In genomic region chr11:107199281-107199680, GRCm38 (mm10) we compare ENCODE assay signal across 19 mouse cellular contexts. TPM values are rescaled to one million over a fixed set of nuclear protein-coding genes. Genes with fewer than 3 reads are reported as not detected.
DNase-seq lines count a peak whose midpoint lies in the region; ATAC-seq lines count a peak whose summit lies in the region.
"Had no signal": no experiment of that assay in that cellular context is flagged by ENCODE, and none has a peak within 500 bp of the region (broad histone marks: within the 10 kb centered on the region; RNA-seq: fewer than 3 reads in every experiment).

No protein-coding gene starts in this region.

- peak; percentile 67 for ATAC-seq in erythroblast, adult 5-6 weeks (replicated peaks; ENCODE audit: low FRiP score, poor library complexity, severe bottlenecking)
- peak; percentile 57; the same call in 1 of the 2 replicates for ATAC-seq in megakaryocyte-erythroid progenitor cell, adult 5-6 weeks (replicated peaks; ENCODE audit: low FRiP score, low TSS enrichment, poor library complexity, severe bottlenecking)
- no peak for ATAC-seq in forebrain, embryonic 11.5 days (replicated peaks; ENCODE audit: low FRiP score)
- ATAC-seq in hindbrain, embryonic 14.5 days (ENCODE audit: low FRiP score): no peak
- ATAC-seq: forebrain, embryonic 16.5 days; hindbrain, postnatal 0 days had no signal

- H3K27ac ChIP-seq in forebrain, embryonic 11.5 days (ENCODE audit: low read depth, low read length): no peak overlapping the region
- no peak overlapping the region for H3K27ac ChIP-seq in hindbrain, embryonic 14.5 days
- H3K27ac ChIP-seq: embryonic facial prominence, embryonic 13.5 days; forebrain, embryonic 10.5 days; hindbrain, embryonic 12.5 days; hindbrain, postnatal 0 days had no signal

- no peaks in the 10 kb centered on the region for H3K27me3 ChIP-seq in splenic B cell, adult 2 months (ENCODE audit: control insufficient read depth, insufficient read depth, low read length, poor library complexity, severe bottlenecking)
- no peaks in the 10 kb centered on the region for H3K27me3 ChIP-seq in forebrain, embryonic 11.5 days (ENCODE audit: control insufficient read depth, insufficient read depth, low read length)
- H3K27me3 ChIP-seq in hindbrain, embryonic 14.5 days (ENCODE audit: control insufficient read depth, insufficient read depth, low read length): no peaks in the 10 kb centered on the region
- H3K27me3 ChIP-seq: embryonic facial prominence, embryonic 13.5 days; heart, embryonic 12.5 days; hindbrain, embryonic 12.5 days had no signal

- H3K9me3 ChIP-seq in forebrain, embryonic 11.5 days (ENCODE audit: control insufficient read depth, low read length): no peaks in the 10 kb centered on the region
- no peaks in the 10 kb centered on the region for H3K9me3 ChIP-seq in hindbrain, embryonic 14.5 days (ENCODE audit: control insufficient read depth, low read length)
- H3K9me3 ChIP-seq: embryonic facial prominence, embryonic 13.5 days; forebrain, embryonic 10.5 days; heart, embryonic 12.5 days; hindbrain, embryonic 12.5 days had no signal

- H3K4me3 ChIP-seq in forebrain, embryonic 11.5 days (ENCODE audit: low read depth, low read length): no peak overlapping the region
- no peak overlapping the region for H3K4me3 ChIP-seq in hindbrain, embryonic 14.5 days (replicated peaks; ENCODE audit: low read length)
- H3K4me3 ChIP-seq: embryonic facial prominence, embryonic 13.5 days; forebrain, embryonic 10.5 days; heart, embryonic 12.5 days; hindbrain, embryonic 12.5 days had no signal

- no peak overlapping the region for H3K9ac ChIP-seq in forebrain, embryonic 11.5 days (ENCODE audit: low read length)
- no peak overlapping the region for H3K9ac ChIP-seq in hindbrain, embryonic 14.5 days
- H3K9ac ChIP-seq: embryonic facial prominence, embryonic 13.5 days; heart, embryonic 12.5 days; hindbrain, embryonic 12.5 days had no signal

- WGBS in forebrain, embryonic 11.5 days: 86% methylated on average over 5 of the region's 5 CpGs
- 85% methylated on average over 5 of the region's 5 CpGs for WGBS in hindbrain, embryonic 14.5 days

- no peaks in the 10 kb centered on the region for H3K36me3 ChIP-seq in splenic B cell, adult 2 months (ENCODE audit: control insufficient read depth, insufficient read depth, low read length, poor library complexity, severe bottlenecking)
- no peaks in the 10 kb centered on the region for H3K36me3 ChIP-seq in forebrain, embryonic 11.5 days (ENCODE audit: control insufficient read depth, insufficient read depth, low read length)
- H3K36me3 ChIP-seq in hindbrain, embryonic 14.5 days (replicated peaks; ENCODE audit: control insufficient read depth, insufficient read depth): no peaks in the 10 kb centered on the region
- H3K36me3 ChIP-seq: embryonic facial prominence, embryonic 13.5 days; forebrain, embryonic 10.5 days; heart, embryonic 12.5 days; hindbrain, embryonic 12.5 days had no signal

- H3K4me2 ChIP-seq in forebrain, embryonic 11.5 days (ENCODE audit: low read depth, low read length, severe bottlenecking): no peak overlapping the region
- no peak overlapping the region for H3K4me2 ChIP-seq in hindbrain, embryonic 14.5 days (replicated peaks)
- H3K4me2 ChIP-seq: embryonic facial prominence, embryonic 13.5 days; heart, embryonic 12.5 days; hindbrain, embryonic 12.5 days had no signal

- DNase-seq in 416B (ENCODE audit: low read depth): peak; percentile 35
- peak; percentile 8 for DNase-seq in splenic B cell, adult 2 months (ENCODE audit: low read depth, low spot score)
- no peak for DNase-seq in forebrain, embryonic 11.5 days (ENCODE audit: low spot score)
- no peak for DNase-seq in hindbrain, embryonic 14.5 days (ENCODE audit: low spot score)
- no peak for DNase-seq in heart, adult 11 months
- DNase-seq: adrenal gland, postnatal 10 days; cerebellum, adult 11 months; cerebellum, adult 8-10 months; cerebellum, postnatal 25 days; gastrocnemius, postnatal 36 days; kidney, adult 11 months had no signal

- no peaks in the 10 kb centered on the region for H3K4me1 ChIP-seq in forebrain, embryonic 11.5 days (replicated peaks; ENCODE audit: control insufficient read depth, insufficient read depth, low read length)
- H3K4me1 ChIP-seq in hindbrain, embryonic 14.5 days (replicated peaks; ENCODE audit: control insufficient read depth, insufficient read depth, low read length): no peaks in the 10 kb centered on the region
- H3K4me1 ChIP-seq: embryonic facial prominence, embryonic 13.5 days; forebrain, embryonic 10.5 days; hindbrain, embryonic 12.5 days had no signal

RNA-seq across cellular contexts. Expression of gene Nol11, which starts 10.1 kb away (rescaled TPM):
- 10.2 and 18.6 TPM in 2 replicates for total RNA-seq in erythroblast, adult 5-6 weeks (2015; ENCODE audit: low replicate concordance)
- total RNA-seq in erythroblast, adult 5-6 weeks (2017; ENCODE audit: low replicate concordance): 9.9 and 10.7 TPM in 2 replicates
- total RNA-seq in megakaryocyte-erythroid progenitor cell, adult 5-6 weeks (2014; fragmentation: Nextera tagmentation): 75.7 and 106 TPM in 2 replicates
- 73.9 and 74.6 TPM in 2 replicates for total RNA-seq in megakaryocyte-erythroid progenitor cell, adult 5-6 weeks (2017)
- 75.0 and 76.8 TPM in 2 replicates for polyA plus RNA-seq in forebrain, embryonic 11.5 days (2014; fragmentation: Nextera tagmentation; extraction: Ambion mirVana)
- polyA plus RNA-seq in hindbrain, embryonic 14.5 days (2014; fragmentation: Nextera tagmentation; extraction: Ambion mirVana): 44.3 and 49.4 TPM in 2 replicates

Comparison
In these comparisons a context has a peak if more than half of its experiments do, and no peak if none do; other contexts are left out.
1. DNase-seq: peak in 416B (single experiment) and splenic B cell, adult 2 months (single experiment); none in forebrain, embryonic 11.5 days (single experiment), hindbrain, embryonic 14.5 days (single experiment) and heart, adult 11 months (single experiment).
2. ATAC-seq: peak in erythroblast, adult 5-6 weeks (single experiment) and megakaryocyte-erythroid progenitor cell, adult 5-6 weeks (single experiment); none in forebrain, embryonic 11.5 days (single experiment) and hindbrain, embryonic 14.5 days (single experiment).